Mouse (Mus musculus) heart, postnatal 36 days (tissue): ENCODE measurements around the gene Cdh23. TPM values are rescaled to one million over a fixed set of nuclear protein-coding genes. Genes with fewer than 3 reads are reported as not detected.
A peak's percentile ranks its signal among the peaks of the same experiment; 100 is the strongest.

ENCODE experiments used
- DNase-seq, 2 experiments: peaks; one replicate each; pipeline ENCODE4 v3.0.0; 2021 to 2022
- intact Hi-C: fragments of 180-260 bp; cut with DNase I; formaldehyde crosslinking; loops from one replicate; pipeline ENCODE4 v1.15.1; 2025
- total RNA-seq, 2 experiments: library from RNA; stranded (reverse); gene quantifications; 2 replicates each; pipeline ENCODE4 v1.2.3; 2021

Cdh23 gene
- total RNA-seq, 2 experiments from 2014 or later, result 5.5 to 7.0 TPM

GRCm38 (mm10) chr10:60653106-60653505 lies 43.2 kb downstream of the Cdh23 start:
- no peak for DNase-seq
- intact Hi-C loops, result no loop called here

- intact Hi-C loops, result no loop called here
- no peak for DNase-seq
Observed at GRCm38 (mm10) chr10:60644079-60644641, 52.1 kb downstream of the Cdh23 start.

- intact Hi-C loops, result no loop called here
- DNase-seq, result no peak
Observed at GRCm38 (mm10) chr10:60639291-60639690, 57.0 kb downstream of the Cdh23 start.

- DNase-seq, result peak in 1 of 2 experiments; percentile 7
- intact Hi-C loops, result no loop called here
Observed at GRCm38 (mm10) chr10:60635568-60636295, 60.6 kb downstream of the Cdh23 start.

- DNase-seq, result no peak
- intact Hi-C loops, result no loop called here
Observed at GRCm38 (mm10) chr10:60634391-60634790, 61.9 kb downstream of the Cdh23 start.

GRCm38 (mm10) chr10:60626086-60626485 lies 70.2 kb downstream of the Cdh23 start:
- DNase-seq, result no peak

GRCm38 (mm10) chr10:60625511-60625910 lies 70.8 kb downstream of the Cdh23 start:
- DNase-seq, result no peak
- intact Hi-C loops, result loop anchor here (5.0 kb wide), 1 partner anchor 62 kb away; no protein-coding TSS in a partner anchor

More at GRCm38 (mm10) chr10:60626086-60626485, 70.2 kb downstream of the Cdh23 start:
- intact Hi-C loops, result loop anchor here (5.0 kb wide), 1 partner anchor 61 kb away; no protein-coding TSS in a partner anchor

GRCm38 (mm10) chr10:60624945-60625344 lies 71.3 kb downstream of the Cdh23 start:
- intact Hi-C loops, result loop anchor here (5.0 kb wide), 1 partner anchor 62 kb away; no protein-coding TSS in a partner anchor

GRCm38 (mm10) chr10:60624217-60624708 lies 72.0 kb downstream of the Cdh23 start:
- intact Hi-C loops, result no loop called here
- DNase-seq, result no peak

More at GRCm38 (mm10) chr10:60624945-60625344, 71.3 kb downstream of the Cdh23 start:
- no peak for DNase-seq

- intact Hi-C loops, result no loop called here
- no peak for DNase-seq
Observed at GRCm38 (mm10) chr10:60622836-60623235, 73.5 kb downstream of the Cdh23 start.

- intact Hi-C loops, result no loop called here
- no peak for DNase-seq
Observed at GRCm38 (mm10) chr10:60621470-60622170, 74.7 kb downstream of the Cdh23 start.

- DNase-seq, result no peak
- intact Hi-C loops, result no loop called here
Observed at GRCm38 (mm10) chr10:60615898-60616297, 80.4 kb downstream of the Cdh23 start.

GRCm38 (mm10) chr10:60612893-60613292 lies 83.4 kb downstream of the Cdh23 start:
- intact Hi-C loops, result loop anchor here (2.0 kb wide), 1 partner anchor 82 kb away; no protein-coding TSS in a partner anchor
- DNase-seq, result peak in 1 of 2 experiments; percentile 14

- intact Hi-C loops, result no loop called here
- DNase-seq, result no peak
Observed at GRCm38 (mm10) chr10:60607166-60607565, 89.1 kb downstream of the Cdh23 start.

- intact Hi-C loops, result no loop called here
- DNase-seq, result no peak
Observed at GRCm38 (mm10) chr10:60606661-60607060, 89.6 kb downstream of the Cdh23 start.

- no peak for DNase-seq
- intact Hi-C loops, result no loop called here
Observed at GRCm38 (mm10) chr10:60602235-60602634, 94.1 kb downstream of the Cdh23 start.

- no peak for DNase-seq
- intact Hi-C loops, result no loop called here
Observed at GRCm38 (mm10) chr10:60595166-60595565, 101.1 kb downstream of the Cdh23 start.

- intact Hi-C loops, result no loop called here
- DNase-seq, result no peak
Observed at GRCm38 (mm10) chr10:60592881-60593575, 103.3 kb downstream of the Cdh23 start.

- intact Hi-C loops, result no loop called here
Observed at GRCm38 (mm10) chr10:60591281-60591680, 105.0 kb downstream of the Cdh23 start.

GRCm38 (mm10) chr10:60590241-60590640 lies 106.0 kb downstream of the Cdh23 start:
- intact Hi-C loops, result no loop called here

More at GRCm38 (mm10) chr10:60591281-60591680, 105.0 kb downstream of the Cdh23 start:
- DNase-seq, result no peak

More at GRCm38 (mm10) chr10:60590241-60590640, 106.0 kb downstream of the Cdh23 start:
- no peak for DNase-seq
